Mouse (Mus musculus) CH12.LX (cell line): ENCODE results near the gene Fhl2. TPM values are rescaled to one million over a fixed set of nuclear protein-coding genes. Genes with fewer than 3 reads are reported as not detected.

Source experiments
- DNase-seq: peaks from one replicate; pipeline ENCODE4 v3.0.0-alpha.2; 2013; ENCODE audit errors: extremely low read depth
- H3K27ac ChIP-seq: 2 replicates; pipeline ENCODE4 v1.5.1; 2012; ENCODE audit warnings: low read depth, mild to moderate bottlenecking, control low read depth, moderate library complexity; ENCODE audit not compliant: insufficient read depth
- H3K27me3 ChIP-seq: replicated peaks from 2 replicates; pipeline ENCODE3; 2012; ENCODE audit warnings: inconsistent platforms
- H3K36me3 ChIP-seq, 2 experiments: replicated peaks in 1 of 2; 2 replicates each; pipeline versions ENCODE3 to v1.6.1; 2012; ENCODE audit warnings: inconsistent platforms in 1 of 2, low read length in 1 of 2, mild to moderate bottlenecking in 1 of 2, mixed read lengths in 1 of 2, moderate library complexity in 1 of 2; ENCODE audit not compliant: control insufficient read depth in 1 of 2, insufficient read depth in 1 of 2
- H3K4me1 ChIP-seq, 2 experiments: 2 replicates each; pipeline ENCODE4 v1.6.1; 2012; ENCODE audit warnings: inconsistent platforms in 1 of 2, moderate library complexity in 1 of 2; ENCODE audit not compliant: insufficient read depth in 2 of 2, control insufficient read depth in 1 of 2
- H3K4me2 ChIP-seq: 2 replicates; pipeline ENCODE4 v1.6.1; 2012; ENCODE audit warnings: low read depth, mild to moderate bottlenecking, control low read depth; ENCODE audit not compliant: poor library complexity, insufficient read depth, severe bottlenecking
- H3K4me3 ChIP-seq, 3 experiments: fragments of 150-350 bp in 1 of 3; sonication (generic) in 1 of 3; replicated peaks in 1 of 3; 2 replicates each; pipeline versions ENCODE3 to v1.5.1; 2011 to 2012; ENCODE audit warnings: low read depth in 2 of 3, low read length in 2 of 3, mild to moderate bottlenecking in 2 of 3, moderate library complexity in 2 of 3, control low read depth in 1 of 3, improper control_type of control experiment in 1 of 3, inconsistent platforms in 1 of 3, mixed read lengths in 1 of 3; ENCODE audit not compliant: poor library complexity in 1 of 3
- H3K79me2 ChIP-seq: replicated peaks from 2 replicates; pipeline ENCODE4 v1.6.1; 2012; ENCODE audit warnings: mild to moderate bottlenecking, moderate library complexity; ENCODE audit not compliant: control insufficient read depth, poor library complexity, insufficient read depth, severe bottlenecking; ENCODE audit errors: extremely low read depth
- H3K9ac ChIP-seq: 2 replicates; pipeline ENCODE4 v1.6.1; 2012; ENCODE audit warnings: low read depth, mild to moderate bottlenecking, control low read depth, moderate library complexity; ENCODE audit not compliant: insufficient read depth
- H3K9me3 ChIP-seq: replicated peaks from 2 replicates; pipeline ENCODE3; 2012; ENCODE audit warnings: low read length, inconsistent platforms, mixed read lengths
- BHLHE40 ChIP-seq: IDR thresholded peaks from 2 replicates; pipeline ENCODE4 v1.6.1; 2011; ENCODE audit warnings: mild to moderate bottlenecking, low read depth, low read length, improper control_type of control experiment
- CHD1 ChIP-seq: IDR thresholded peaks from 2 replicates; pipeline ENCODE4 v1.6.1; 2012; ENCODE audit warnings: low read depth, low read length, improper control_type of control experiment, inconsistent platforms
- CHD2 ChIP-seq: IDR thresholded peaks from 2 replicates; pipeline ENCODE4 v1.6.1; 2011; ENCODE audit warnings: low read length, improper control_type of control experiment
- CTCF ChIP-seq, 2 experiments: IDR thresholded peaks in 1 of 2; conservative IDR thresholded peaks in 1 of 2; 2 replicates each; pipeline ENCODE4 v1.5.1; 2011 to 2012; ENCODE audit warnings: low read depth in 2 of 2, low read length in 2 of 2, improper control_type of control experiment in 1 of 2, inconsistent platforms in 1 of 2, mild to moderate bottlenecking in 1 of 2, moderate library complexity in 1 of 2
- E2F4 ChIP-seq: IDR thresholded peaks from 2 replicates; pipeline ENCODE4 v1.6.1; 2011; ENCODE audit warnings: low read depth, low read length, improper control_type of control experiment; ENCODE audit not compliant: insufficient replicate concordance
- ELF1 ChIP-seq: IDR thresholded peaks from 2 replicates; pipeline ENCODE4 v1.6.1; 2014; ENCODE audit warnings: low read depth, mild to moderate bottlenecking, inconsistent platforms, low read length, improper control_type of control experiment
- EP300 ChIP-seq: IDR thresholded peaks from 2 replicates; pipeline ENCODE4 v1.6.1; 2011; ENCODE audit warnings: low read length, improper control_type of control experiment
- ETS1 ChIP-seq: conservative IDR thresholded peaks from 2 replicates; pipeline ENCODE4 v1.6.1; 2012; ENCODE audit warnings: low read depth, mild to moderate bottlenecking, inconsistent platforms, low read length, improper control_type of control experiment, moderate library complexity
- HCFC1 ChIP-seq: IDR thresholded peaks from 2 replicates; pipeline ENCODE4 v1.6.1; 2012; ENCODE audit warnings: low read depth, mild to moderate bottlenecking, inconsistent platforms, low read length, improper control_type of control experiment
- IRF4 ChIP-seq: IDR thresholded peaks from 2 replicates; pipeline ENCODE4 v1.6.1; 2014; ENCODE audit warnings: low read depth, mild to moderate bottlenecking, inconsistent platforms, low read length, improper control_type of control experiment
- KAT2A ChIP-seq: IDR thresholded peaks from 2 replicates; pipeline ENCODE4 v1.6.1; 2012; ENCODE audit warnings: low read length, improper control_type of control experiment, inconsistent platforms; ENCODE audit not compliant: insufficient replicate concordance
- MAFK ChIP-seq: IDR thresholded peaks from 2 replicates; pipeline ENCODE4 v1.6.1; 2011; ENCODE audit warnings: low read length, improper control_type of control experiment; ENCODE audit not compliant: insufficient replicate concordance
- MAX ChIP-seq: IDR thresholded peaks from 2 replicates; pipeline ENCODE4 v1.6.1; 2011; ENCODE audit warnings: low read length, improper control_type of control experiment
- MAZ ChIP-seq: IDR thresholded peaks from 2 replicates; pipeline ENCODE4 v1.6.1; 2012; ENCODE audit warnings: low read depth, mild to moderate bottlenecking, inconsistent platforms, low read length, improper control_type of control experiment, moderate library complexity
- MEF2A ChIP-seq: IDR thresholded peaks from 2 replicates; pipeline ENCODE4 v1.6.1; 2014; ENCODE audit warnings: low read depth, mild to moderate bottlenecking, inconsistent platforms, low read length, improper control_type of control experiment, borderline replicate concordance
- MYC ChIP-seq: IDR thresholded peaks from 2 replicates; pipeline ENCODE4 v1.6.1; 2011; ENCODE audit warnings: low read depth, mild to moderate bottlenecking, improper control_type of control experiment, low read length
- PAX5 ChIP-seq: IDR thresholded peaks from 2 replicates; pipeline ENCODE4 v1.6.1; 2012; ENCODE audit warnings: low read length, inconsistent platforms, mixed read lengths
- POLR2A ChIP-seq: IDR thresholded peaks from 2 replicates; pipeline ENCODE4 v1.6.1; 2011; ENCODE audit warnings: low read depth, mild to moderate bottlenecking, improper control_type of control experiment, low read length
- RAD21 ChIP-seq: IDR thresholded peaks from 2 replicates; pipeline ENCODE4 v1.6.1; 2011; ENCODE audit warnings: low read depth, mild to moderate bottlenecking, low read length, improper control_type of control experiment, moderate library complexity
- RCOR1 ChIP-seq: conservative IDR thresholded peaks from 2 replicates; pipeline ENCODE4 v1.6.1; 2012; ENCODE audit warnings: low read depth, mild to moderate bottlenecking, inconsistent platforms, low read length, improper control_type of control experiment
- UBTF ChIP-seq: IDR thresholded peaks from 2 replicates; pipeline ENCODE4 v1.6.1; 2012; ENCODE audit warnings: low read depth, mild to moderate bottlenecking, inconsistent platforms, low read length, improper control_type of control experiment, moderate library complexity
- USF1 ChIP-seq: IDR thresholded peaks from 2 replicates; pipeline ENCODE4 v1.6.1; 2014; ENCODE audit warnings: low read depth, mild to moderate bottlenecking, inconsistent platforms, low read length, improper control_type of control experiment
- USF2 ChIP-seq: conservative IDR thresholded peaks from 2 replicates; pipeline ENCODE4 v1.6.1; 2011; ENCODE audit warnings: low read depth, low read length, improper control_type of control experiment
- ZC3H11A ChIP-seq: IDR thresholded peaks from 2 replicates; pipeline ENCODE4 v1.6.1; 2012; ENCODE audit warnings: low read depth, mild to moderate bottlenecking, inconsistent platforms, low read length, improper control_type of control experiment
- ZKSCAN1 ChIP-seq: IDR thresholded peaks from 2 replicates; pipeline ENCODE4 v1.6.1; 2012; ENCODE audit warnings: low read depth, inconsistent platforms, low read length, improper control_type of control experiment, borderline replicate concordance
- ZMIZ1 ChIP-seq: IDR thresholded peaks from 2 replicates; pipeline ENCODE4 v1.6.1; 2012; ENCODE audit warnings: low read depth, mild to moderate bottlenecking, inconsistent platforms, low read length, improper control_type of control experiment
- ZNF384 ChIP-seq: IDR thresholded peaks from 2 replicates; pipeline ENCODE4 v1.6.1; 2012; ENCODE audit warnings: low read depth, low read length, improper control_type of control experiment, inconsistent platforms
- dilution Hi-C: fragments of 300-500 bp; cut with MboI; formaldehyde crosslinking; loops from 2 replicates; pipeline ENCODE4 v1.14.3; 2020; ENCODE audit warnings: low sequenced_read_pairs; ENCODE audit not compliant: extremely low pct_unique_long_range_greater_than_20kb, extremely low pct_ligation_motif_present
- in situ Hi-C: fragments of 300-500 bp; cut with MboI; formaldehyde crosslinking; loops from 3 replicates; pipeline ENCODE4 v1.14.3; 2019; ENCODE audit warnings: low sequenced_read_pairs, low pct_ligation_motif_present, low pct_unique_long_range_greater_than_20kb, mixed read lengths
- polyA plus RNA-seq: library from polyadenylated mRNA; unstranded; fragments of >175 nt; gene quantifications from 2 replicates; pipeline ENCODE4 v1.2.1, GENCODE M21; 2012; ENCODE audit warnings: low read depth; ENCODE audit not compliant: insufficient read length
- total RNA-seq, 2 experiments: library from RNA; depleted of rRNA; stranded (reverse); fragments of 300-350 nt in 1 of 2; fragments of >200 nt in 1 of 2; gene quantifications; 2 replicates each; pipeline ENCODE4 v1.2.3; 2012 to 2014

Fhl2 gene
- total and polyA plus RNA-seq, 3 experiments = 0.13 to 0.21 (median 0.14) TPM

DNA sequence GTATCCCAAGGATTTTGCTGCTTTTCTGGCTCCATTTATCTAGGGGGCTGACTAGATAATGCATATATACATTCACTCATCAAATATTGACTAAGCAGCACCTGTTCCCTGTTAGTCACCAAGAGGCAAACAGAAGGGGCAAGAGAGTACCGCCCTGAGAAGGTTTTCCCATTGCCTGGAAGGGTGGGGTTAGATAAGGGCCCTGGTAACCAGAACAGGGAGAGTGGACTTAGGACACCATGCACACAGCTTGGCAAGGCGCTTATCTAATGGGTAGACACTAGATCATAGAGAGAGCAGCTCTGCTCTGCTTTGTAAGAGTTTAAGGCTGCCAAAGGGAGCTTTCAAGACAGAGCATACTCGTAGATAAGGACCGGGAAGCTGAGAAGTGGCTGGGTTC, 44.2 kb downstream of the Fhl2 start:
- Histone ChIP-seq H3K9ac (no peak overlapping the region), H3K4me2 (no peak overlapping the region), H3K36me3 (no peaks in the 10 kb centered on the region), H3K4me3 (no peak overlapping the region), H3K27me3 (no peaks in the 10 kb centered on the region), H3K9me3 (peaks cover 5% of the 10 kb centered on the region), H3K79me2 (no peaks in the 10 kb centered on the region), H3K4me1 (no peaks in the 10 kb centered on the region), H3K27ac (no peak overlapping the region)
- dilution Hi-C loops (no loop called here), in situ Hi-C loops (no loop called here)
- DNase-seq = no peak
- TF ChIP-seq PAX5 (no peak), E2F4 (no peak), MEF2A (no peak), UBTF (no peak), USF1 (no peak), BHLHE40 (no peak), MAZ (no peak), KAT2A (no peak), CHD2 (no peak), RCOR1 (no peak), HCFC1 (no peak), ZC3H11A (no peak), MYC (no peak), EP300 (no peak), USF2 (no peak), CHD1 (no peak)

DNA sequence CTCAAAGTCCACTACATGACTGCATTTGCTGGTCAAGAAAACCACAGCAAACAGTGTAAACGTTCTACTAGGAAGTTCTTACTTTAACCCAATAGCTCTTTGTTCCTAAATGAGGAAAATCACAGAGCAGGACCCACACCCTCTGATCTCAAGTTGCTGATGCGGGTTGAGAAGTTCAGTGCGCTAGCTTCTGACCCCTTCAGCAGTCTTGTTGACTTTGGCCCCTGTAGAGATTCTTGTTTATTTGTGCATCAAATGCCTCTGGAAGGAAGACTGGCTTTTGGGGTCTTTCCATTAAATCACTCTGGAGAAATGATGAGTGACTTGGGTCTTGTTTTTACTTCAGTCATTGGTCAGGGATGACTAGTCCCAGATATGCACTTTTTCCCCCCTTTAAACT, 46.6 kb downstream of the Fhl2 start:
- no peak for DNase-seq
- Histone ChIP-seq H3K9me3 (no peaks in the 10 kb centered on the region), H3K4me2 (no peak overlapping the region), H3K4me3 (no peak overlapping the region), H3K36me3 (no peaks in the 10 kb centered on the region), H3K9ac (no peak overlapping the region), H3K27ac (no peak overlapping the region), H3K4me1 (peaks cover 3 to 4% of the 10 kb centered on the region in 2 experiments; a peak in 1 of 4 replicates)
- dilution Hi-C loops (no loop called here), in situ Hi-C loops (no loop called here)
- TF ChIP-seq ZKSCAN1 (no peak), ZNF384 (no peak), CTCF (conservative IDR thresholded peaks at IDR 0.05 in 1 of 2, IDR thresholded peaks at IDR 0.05 in 1 of 2; ENCODE audit: low read depth in 2 of 2, low read length in 2 of 2) (no peak), IRF4 (no peak), ZMIZ1 (no peak), CHD1 (no peak), USF2 (no peak), MAFK (no peak), POLR2A (no peak), ELF1 (no peak), RAD21 (no peak), MEF2A (no peak), MAX (no peak), RCOR1 (no peak), ETS1 (no peak), CHD2 (no peak)
- TF ChIP-seq, all 38 proteins: peak for 0
- Histone ChIP-seq H3K79me2 (no peaks in the 10 kb centered on the region), H3K27me3 (no peaks in the 10 kb centered on the region)
